Mouse (Mus musculus): ENCODE results near the gene Olfr1408. TPM values are rescaled to one million over a fixed set of nuclear protein-coding genes. Genes with fewer than 3 reads are reported as not detected.

Gene Olfr1408
- total RNA-seq (2021): not detected
- long read RNA-seq, experiment 1: 0 reads
- long read RNA-seq, experiment 2: 0 reads

DNA sequence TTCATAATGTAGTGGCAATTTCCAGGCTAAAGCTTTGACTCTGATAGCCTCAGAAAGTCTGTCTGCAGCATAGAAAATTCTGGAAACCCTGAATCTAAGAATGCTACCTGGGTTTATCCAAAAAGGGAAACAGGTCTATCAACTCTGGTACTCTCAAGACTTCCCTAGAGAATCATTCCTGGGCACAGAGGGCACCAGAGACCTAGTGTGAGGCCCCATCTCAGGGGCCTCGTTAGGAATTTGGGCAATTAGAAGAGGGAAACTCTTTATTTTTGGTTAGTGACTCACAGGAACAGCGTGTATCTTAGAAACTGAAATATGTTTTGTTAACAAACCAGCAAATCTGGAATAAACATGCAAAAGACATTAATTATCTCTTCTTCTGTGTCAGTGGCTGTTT, at the start of gene Olfr1408:
TSS of gene Olfr1408 (minus strand) at position 101 of the 400 bp plus-strand sequence.
- no peak for DNase-seq (ENCODE audit: low spot score)

DNA sequence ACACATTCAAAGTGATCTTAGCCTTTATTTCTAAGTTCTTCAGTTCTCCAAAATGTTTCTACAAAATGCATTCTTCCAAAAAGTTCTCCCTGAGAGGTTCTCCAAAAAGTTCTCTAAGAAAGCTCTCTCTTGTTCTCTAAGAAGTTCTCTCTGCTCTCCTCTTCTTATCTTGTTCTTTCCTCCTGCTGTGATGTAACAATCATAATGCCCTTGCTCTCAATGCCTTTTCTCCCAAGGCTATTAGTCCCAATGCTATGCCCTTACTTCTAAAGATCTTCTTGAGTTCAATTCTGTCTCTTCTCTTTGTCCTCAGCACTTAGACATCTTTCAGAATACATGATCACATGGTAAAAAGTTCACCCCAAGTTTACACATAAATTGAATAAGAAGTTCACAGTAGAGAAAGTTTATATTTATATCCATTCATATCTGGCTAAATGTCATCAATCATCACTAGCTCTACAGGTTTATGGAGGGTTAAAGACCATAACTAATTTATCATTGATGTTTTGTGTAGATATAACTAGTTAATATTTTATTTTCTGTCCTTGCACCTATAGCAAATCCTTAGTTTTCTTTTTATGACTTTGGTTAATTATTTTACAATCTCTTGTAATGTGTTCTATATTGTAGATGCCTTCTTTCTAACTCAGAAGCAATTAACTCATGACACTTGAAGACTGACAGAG, 37.1 kb upstream of the Olfr1408 start:
- DNase-seq (ENCODE audit: low spot score): no peak

Other genes starting within 250 kb of the Olfr1408 start
- not detected for gene Apcs, start 242.3 kb downstream of the Olfr1408 start, total RNA-seq (2021)
- not detected for gene Olfr16, start 187.0 kb downstream of the Olfr1408 start, total RNA-seq (2021)
- not detected for gene Olfr1406, start 53.3 kb upstream of the Olfr1408 start, total RNA-seq (2021)
- gene Olfr218, start 60.4 kb upstream of the Olfr1408 start, total RNA-seq (2021): not detected
- gene Olfr1404, start 75.0 kb upstream of the Olfr1408 start, total RNA-seq (2021): not detected
- under 1 TPM; 0.31 to 0.32 TPM for gene Fcer1a, start 89.8 kb upstream of the Olfr1408 start, total RNA-seq (2021)
- gene Olfr418, start 128.6 kb upstream of the Olfr1408 start, total RNA-seq (2021): not detected
- not detected for gene Mptx2, start 140.4 kb upstream of the Olfr1408 start, total RNA-seq (2021)
- 1 to 10 TPM; 2.9 to 3.0 TPM for gene Ackr1, start 196.4 kb upstream of the Olfr1408 start, total RNA-seq (2021)
- gene Aim2, start 213.5 kb upstream of the Olfr1408 start, total RNA-seq (2021): under 1 TPM; 0.30 to 0.38 TPM
- gene Cadm3, start 230.3 kb upstream of the Olfr1408 start, total RNA-seq (2021): 1 to 10 TPM; 7.4 to 7.7 TPM

Data from gastrocnemius, adult 18-20 months (tissue).